ENCODE assay signal across 9 mouse cellular contexts in genomic region chr6:90945560-90946230, GRCm38 (mm10). TPM values are rescaled to one million over a fixed set of nuclear protein-coding genes. Genes with fewer than 3 reads are reported as not detected.
DNase-seq lines count a peak whose midpoint lies in the region; ATAC-seq and TF ChIP-seq lines count a peak whose summit lies in the region.
"Had no signal": no experiment of that assay in that cellular context is flagged by ENCODE, and none has a peak within 500 bp of the region (broad histone marks: within the 10 kb centered on the region; RNA-seq: fewer than 3 reads in every experiment).

No protein-coding gene starts in this region.

- no peak for TF ChIP-seq CTCF in hindbrain, postnatal 0 days (IDR thresholded peaks at IDR 0.05; ENCODE audit: low read depth)

- H3K27me3 ChIP-seq in hindbrain, postnatal 0 days (ENCODE audit: insufficient read depth, low read length): no peaks in the 10 kb centered on the region
- no peaks in the 10 kb centered on the region for H3K27me3 ChIP-seq in hindbrain, embryonic 12.5 days
- no peaks in the 10 kb centered on the region for H3K27me3 ChIP-seq in embryonic facial prominence, embryonic 14.5 days (replicated peaks; ENCODE audit: control insufficient read depth, insufficient read depth, low read length)
- H3K27me3 ChIP-seq in forebrain, embryonic 16.5 days (replicated peaks; ENCODE audit: control insufficient read depth, insufficient read depth, low read length): no peaks in the 10 kb centered on the region
- H3K27me3 ChIP-seq: liver, embryonic 13.5 days had no signal

- no peak overlapping the region for H3K4me3 ChIP-seq in hindbrain, postnatal 0 days (ENCODE audit: low read length)
- no peak overlapping the region for H3K4me3 ChIP-seq in hindbrain, embryonic 12.5 days
- H3K4me3 ChIP-seq in embryonic facial prominence, embryonic 14.5 days (ENCODE audit: low read depth, low read length): no peak overlapping the region
- H3K4me3 ChIP-seq in forebrain, embryonic 16.5 days (replicated peaks; ENCODE audit: low read length): no peak overlapping the region
- H3K4me3 ChIP-seq: liver, embryonic 13.5 days had no signal

- H3K36me3 ChIP-seq in hindbrain, postnatal 0 days (ENCODE audit: insufficient read depth, low read length): no peaks in the 10 kb centered on the region
- no peaks in the 10 kb centered on the region for H3K36me3 ChIP-seq in hindbrain, embryonic 12.5 days
- no peaks in the 10 kb centered on the region for H3K36me3 ChIP-seq in embryonic facial prominence, embryonic 14.5 days (ENCODE audit: control insufficient read depth, insufficient read depth, low read length)
- H3K36me3 ChIP-seq in forebrain, embryonic 16.5 days (ENCODE audit: control insufficient read depth, insufficient read depth): no peaks in the 10 kb centered on the region
- H3K36me3 ChIP-seq: liver, embryonic 13.5 days had no signal

- H3K4me2 ChIP-seq in hindbrain, postnatal 0 days (ENCODE audit: low read depth, low read length): no peak overlapping the region
- H3K4me2 ChIP-seq in hindbrain, embryonic 12.5 days (replicated peaks): no peak overlapping the region
- no peak overlapping the region for H3K4me2 ChIP-seq in embryonic facial prominence, embryonic 14.5 days (ENCODE audit: low read depth, low read length)
- no peak overlapping the region for H3K4me2 ChIP-seq in forebrain, embryonic 16.5 days (ENCODE audit: low read length)
- H3K4me2 ChIP-seq: liver, embryonic 13.5 days had no signal

- peak; percentile 58; the same call in 1 of the 2 replicates for ATAC-seq in hindbrain, postnatal 0 days
- no peak for ATAC-seq in hindbrain, embryonic 12.5 days (ENCODE audit: low FRiP score)
- no peak; the same call in 1 of the 2 replicates for ATAC-seq in embryonic facial prominence, embryonic 14.5 days (ENCODE audit: low read depth)
- no peak for ATAC-seq in forebrain, embryonic 16.5 days

- H3K9me3 ChIP-seq in hindbrain, postnatal 0 days (ENCODE audit: low read length): no peaks in the 10 kb centered on the region
- H3K9me3 ChIP-seq in hindbrain, embryonic 12.5 days (replicated peaks): no peaks in the 10 kb centered on the region
- no peaks in the 10 kb centered on the region for H3K9me3 ChIP-seq in embryonic facial prominence, embryonic 14.5 days (ENCODE audit: control insufficient read depth, low read length)
- no peaks in the 10 kb centered on the region for H3K9me3 ChIP-seq in forebrain, embryonic 16.5 days (ENCODE audit: control insufficient read depth, low read length)
- H3K9me3 ChIP-seq: liver, embryonic 13.5 days had no signal

- 47% methylated on average over 2 of the region's 2 CpGs for WGBS in hindbrain, postnatal 0 days
- WGBS in hindbrain, embryonic 12.5 days: 59% methylated on average over 2 of the region's 2 CpGs
- WGBS in embryonic facial prominence, embryonic 14.5 days: 43% methylated on average over 2 of the region's 2 CpGs
- 47% methylated on average over 2 of the region's 2 CpGs for WGBS in forebrain, embryonic 16.5 days

- DNase-seq in hindbrain, postnatal 0 days (ENCODE audit: low spot score): peak; percentile 31
- peak; percentile 58 for DNase-seq in embryonic facial prominence, embryonic 14.5 days (ENCODE audit: low spot score)
- peak; percentile 67 to 74 for DNase-seq in kidney, postnatal 4 days
- DNase-seq in lung, postnatal 4 days: peak; percentile 42 to 62
- DNase-seq in urinary bladder, adult 2 months (ENCODE audit: low spot score): no peak
- no peak for DNase-seq in heart, adult 9 months (ENCODE audit: low spot score in 2 of 2)
- DNase-seq: liver, embryonic 13.5 days had no signal

- H3K27ac ChIP-seq in hindbrain, postnatal 0 days: no peak overlapping the region
- no peak overlapping the region for H3K27ac ChIP-seq in hindbrain, embryonic 12.5 days
- H3K27ac ChIP-seq in embryonic facial prominence, embryonic 14.5 days (replicated peaks; ENCODE audit: low read depth, low read length): no peak overlapping the region
- no peak overlapping the region for H3K27ac ChIP-seq in forebrain, embryonic 16.5 days (ENCODE audit: low read length)
- H3K27ac ChIP-seq: liver, embryonic 13.5 days had no signal

- H3K9ac ChIP-seq in hindbrain, postnatal 0 days (replicated peaks; ENCODE audit: low read length): no peak overlapping the region
- H3K9ac ChIP-seq in hindbrain, embryonic 12.5 days: no peak overlapping the region
- no peak overlapping the region for H3K9ac ChIP-seq in embryonic facial prominence, embryonic 14.5 days (ENCODE audit: low read depth, low read length)
- no peak overlapping the region for H3K9ac ChIP-seq in forebrain, embryonic 16.5 days (replicated peaks; ENCODE audit: low read depth, low read length)
- H3K9ac ChIP-seq: liver, embryonic 13.5 days had no signal

- H3K4me1 ChIP-seq in hindbrain, postnatal 0 days (ENCODE audit: insufficient read depth, low read length): peaks cover 5% of the 10 kb centered on the region; the same call in 1 of the 2 replicates
- no peaks in the 10 kb centered on the region for H3K4me1 ChIP-seq in hindbrain, embryonic 12.5 days
- H3K4me1 ChIP-seq in embryonic facial prominence, embryonic 14.5 days (ENCODE audit: control insufficient read depth, insufficient read depth, low read length): peaks cover 9% of the 10 kb centered on the region
- no peaks in the 10 kb centered on the region for H3K4me1 ChIP-seq in forebrain, embryonic 16.5 days (replicated peaks; ENCODE audit: control insufficient read depth, insufficient read depth, low read length)

RNA-seq across cellular contexts. Expression of gene Iqsec1, which starts 42.8 kb away (rescaled TPM):
- total RNA-seq in hindbrain, postnatal 0 days (2014; rRNA removed): 175 and 179 TPM in 2 replicates
- polyA plus RNA-seq in hindbrain, postnatal 0 days (2015; fragmentation: Nextera tagmentation; extraction: Ambion mirVana): 29.0 and 29.3 TPM in 2 replicates
- polyA plus RNA-seq in hindbrain, embryonic 12.5 days (2016; fragmentation: Nextera tagmentation; extraction: Ambion mirVana): 15.8 and 18.4 TPM in 2 replicates
- polyA plus RNA-seq in embryonic facial prominence, embryonic 14.5 days (2014; fragmentation: Nextera tagmentation; extraction: Ambion mirVana): 17.4 and 17.5 TPM in 2 replicates
- 13.2 and 15.1 TPM in 2 replicates for polyA plus RNA-seq in forebrain, embryonic 16.5 days (2015; fragmentation: Nextera tagmentation; extraction: Ambion mirVana)
- polyA plus RNA-seq in urinary bladder, adult 2 months (2012; rRNA removed): 48.8 and 76.1 TPM in 2 replicates

Comparison
In these comparisons a context has a peak if more than half of its experiments do, and no peak if none do; other contexts are left out.
1. DNase-seq: peak in hindbrain, postnatal 0 days (single experiment), embryonic facial prominence, embryonic 14.5 days (single experiment), kidney, postnatal 4 days (2 of 2) and lung, postnatal 4 days (2 of 2); none in urinary bladder, adult 2 months (single experiment) and heart, adult 9 months (0 of 2).